Mouse (Mus musculus): Measurements from ENCODE around the gene Cfap126. TPM values are rescaled to one million over a fixed set of nuclear protein-coding genes. Genes with fewer than 3 reads are reported as not detected.
A peak's percentile ranks its signal among the peaks of the same experiment; 100 is the strongest.
"Not testable (repeated sequence)": the region's sequence is repeated elsewhere in the genome, so short reads cannot be mapped to it uniquely, and the experiment has no call there.

Cfap126 gene
- polyA plus RNA-seq (2015; fragmentation: Nextera tagmentation; extraction: Ambion mirVana): 2.0 and 3.7 TPM in 2 replicates

- H3K36me3 ChIP-seq: no peaks in the 10 kb centered on the region
- peaks cover 6% of the 10 kb centered on the region; the same call in 1 of the 2 replicates for H3K27me3 ChIP-seq
- H3K4me3 ChIP-seq (replicated peaks): peak within 1 kb of the TSS; percentile 48
- H3K9ac ChIP-seq (replicated peaks): peak within 1 kb of the TSS; percentile 69
- peak within 1 kb of the TSS; percentile 44 for H3K27ac ChIP-seq
- peak within 1 kb of the TSS; percentile 72 for H3K4me2 ChIP-seq (replicated peaks)
- peak; percentile 44 for ATAC-seq
- no peaks in the 10 kb centered on the region for H3K9me3 ChIP-seq
- WGBS: under 1% methylated on average over 24 of the region's 24 CpGs
- H3K4me1 ChIP-seq (replicated peaks): peaks cover 16% of the 10 kb centered on the region
Measured at GRCm38 (mm10) chr1:171113873-171114299, at the start of gene Cfap126. Gene Cfap126 (plus strand): TSS chr1:171113918.

GRCm38 (mm10) chr1:171064491-171065242 is 49.1 kb upstream of the Cfap126 start, which contains the start of gene Fcgr3:
Gene Fcgr3 (minus strand): TSS chr1:171064935.
- WGBS: 1% methylated on average over 45 of the region's 75 CpGs
- H3K4me2 ChIP-seq (replicated peaks): peak within 1 kb of the TSS; percentile 48
- H3K4me3 ChIP-seq (replicated peaks): peak within 1 kb of the TSS; percentile 36
- H3K36me3 ChIP-seq; H3K27ac ChIP-seq; H3K4me1 ChIP-seq (replicated peaks); H3K9me3 ChIP-seq; H3K9ac ChIP-seq (replicated peaks): not testable (repeated sequence)
- ATAC-seq: peak; percentile 59
- peaks cover 42% of the 10 kb centered on the region for H3K27me3 ChIP-seq

GRCm38 (mm10) chr1:171065243-171065587 is 48.5 kb upstream of the Cfap126 start:
- Histone ChIP-seq H3K27me3 (peaks cover 46% of the 10 kb centered on the region), H3K4me2 (replicated peaks) (peak overlapping the region; percentile 47), H3K4me3 (replicated peaks) (peak overlapping the region; percentile 33)
- not testable (repeated sequence) for H3K9me3 ChIP-seq; H3K27ac ChIP-seq; H3K4me1 ChIP-seq (replicated peaks); H3K9ac ChIP-seq (replicated peaks); H3K36me3 ChIP-seq
- WGBS: under 1% methylated on average over 24 of the region's 35 CpGs
- peak; percentile 34 for ATAC-seq

GRCm38 (mm10) chr1:171065768-171066167 is 48.0 kb upstream of the Cfap126 start:
- not testable (repeated sequence) for H3K9me3 ChIP-seq; H3K36me3 ChIP-seq; H3K27ac ChIP-seq; H3K4me1 ChIP-seq (replicated peaks); H3K9ac ChIP-seq (replicated peaks)
- ATAC-seq: peak; percentile 34
- Histone ChIP-seq H3K27me3 (peaks cover 47% of the 10 kb centered on the region), H3K4me3 (replicated peaks) (peak overlapping the region; percentile 34), H3K4me2 (replicated peaks) (peak overlapping the region; percentile 48)
- 6% methylated on average over 30 of the region's 45 CpGs for WGBS

GRCm38 (mm10) chr1:171066583-171066982 is 47.1 kb upstream of the Cfap126 start:
- peak; percentile 21; the same call in 1 of the 2 replicates for ATAC-seq
- not testable (repeated sequence) for H3K9me3 ChIP-seq; H3K4me3 ChIP-seq (replicated peaks); H3K36me3 ChIP-seq; H3K4me1 ChIP-seq (replicated peaks); H3K9ac ChIP-seq (replicated peaks); H3K4me2 ChIP-seq (replicated peaks); H3K27ac ChIP-seq
- 11% methylated on average over 4 of the region's 10 CpGs for WGBS
- H3K27me3 ChIP-seq: peaks cover 53% of the 10 kb centered on the region

- WGBS: 45% methylated on average over 5 of the region's 5 CpGs
- peaks cover 50% of the 10 kb centered on the region for H3K27me3 ChIP-seq
Measured at GRCm38 (mm10) chr1:171067928-171068327, 45.8 kb upstream of the Cfap126 start.

GRCm38 (mm10) chr1:171069508-171069907 is 44.2 kb upstream of the Cfap126 start:
- not testable (repeated sequence) for H3K9ac ChIP-seq (replicated peaks); H3K4me3 ChIP-seq (replicated peaks); H3K36me3 ChIP-seq; H3K4me1 ChIP-seq (replicated peaks); H3K9me3 ChIP-seq; H3K27ac ChIP-seq; ATAC-seq; H3K4me2 ChIP-seq (replicated peaks)
- 69% methylated on average over 3 of the region's 3 CpGs for WGBS
- H3K27me3 ChIP-seq: peaks cover 46% of the 10 kb centered on the region

More at GRCm38 (mm10) chr1:171067928-171068327, 45.8 kb upstream of the Cfap126 start:
- H3K4me2 ChIP-seq (replicated peaks); H3K9me3 ChIP-seq; H3K4me1 ChIP-seq (replicated peaks); H3K27ac ChIP-seq; H3K36me3 ChIP-seq; H3K4me3 ChIP-seq (replicated peaks); ATAC-seq; H3K9ac ChIP-seq (replicated peaks): not testable (repeated sequence)

- H3K9ac ChIP-seq (replicated peaks); H3K4me1 ChIP-seq (replicated peaks); ATAC-seq; H3K36me3 ChIP-seq; H3K4me2 ChIP-seq (replicated peaks); H3K27ac ChIP-seq; H3K9me3 ChIP-seq: not testable (repeated sequence)
- 21% methylated on average over 14 of the region's 16 CpGs for WGBS
- Histone ChIP-seq H3K4me3 (replicated peaks) (0 out of 2 replicates have a peak overlapping the region, but pooled peaks have one; percentile 6), H3K27me3 (peaks cover 39% of the 10 kb centered on the region)
Measured at GRCm38 (mm10) chr1:171070879-171071278, 42.8 kb upstream of the Cfap126 start.

GRCm38 (mm10) chr1:171071726-171072125 is 42.0 kb upstream of the Cfap126 start:
- not testable (repeated sequence) for H3K4me2 ChIP-seq (replicated peaks); H3K9ac ChIP-seq (replicated peaks); H3K36me3 ChIP-seq; H3K4me3 ChIP-seq (replicated peaks); H3K4me1 ChIP-seq (replicated peaks); H3K9me3 ChIP-seq; H3K27ac ChIP-seq
- peaks cover 35% of the 10 kb centered on the region for H3K27me3 ChIP-seq
- WGBS: no CpG with 5 or more reads among the region's 35 CpGs
- peak; percentile 59 for ATAC-seq

- H3K9ac ChIP-seq (replicated peaks); H3K27ac ChIP-seq; H3K4me3 ChIP-seq (replicated peaks); H3K9me3 ChIP-seq; H3K4me2 ChIP-seq (replicated peaks); H3K36me3 ChIP-seq; H3K4me1 ChIP-seq (replicated peaks): not testable (repeated sequence)
- no CpG with 5 or more reads among the region's 45 CpGs for WGBS
- peak; percentile 38 for ATAC-seq
- peaks cover 37% of the 10 kb centered on the region for H3K27me3 ChIP-seq
Measured at GRCm38 (mm10) chr1:171072217-171072616, 41.5 kb upstream of the Cfap126 start.

- H3K4me2 ChIP-seq (replicated peaks); H3K27ac ChIP-seq; H3K9ac ChIP-seq (replicated peaks); H3K9me3 ChIP-seq; H3K4me3 ChIP-seq (replicated peaks); H3K36me3 ChIP-seq; H3K4me1 ChIP-seq (replicated peaks): not testable (repeated sequence)
- ATAC-seq: peak; percentile 12; the same call in 1 of the 2 replicates
- WGBS: 23% methylated on average over 5 of the region's 10 CpGs
- H3K27me3 ChIP-seq: peaks cover 45% of the 10 kb centered on the region
Measured at GRCm38 (mm10) chr1:171074283-171074682, 39.4 kb upstream of the Cfap126 start.

- H3K4me1 ChIP-seq (replicated peaks): not testable (repeated sequence)
Measured at GRCm38 (mm10) chr1:171076176-171076575, 37.5 kb upstream of the Cfap126 start.

More at GRCm38 (mm10) chr1:171076176-171076575, 37.5 kb upstream of the Cfap126 start:
- H3K4me3 ChIP-seq (replicated peaks); H3K27ac ChIP-seq; H3K9me3 ChIP-seq; ATAC-seq; H3K36me3 ChIP-seq; H3K9ac ChIP-seq (replicated peaks); H3K4me2 ChIP-seq (replicated peaks): not testable (repeated sequence)
- WGBS: 70% methylated on average over 5 of the region's 5 CpGs
- peaks cover 34% of the 10 kb centered on the region for H3K27me3 ChIP-seq

All from midbrain, embryonic 13.5 days (tissue).